Mouse (Mus musculus) CH12.LX (cell line): ENCODE data around the gene 4930404N11Rik.

Experiments
- CHD2 ChIP-seq: IDR thresholded peaks from 2 replicates; pipeline ENCODE4 v1.6.1; 2011; ENCODE audit warnings: low read length, improper control_type of control experiment
- CTCF ChIP-seq, 2 experiments: IDR thresholded peaks in 1 of 2; conservative IDR thresholded peaks in 1 of 2; 2 replicates each; pipeline ENCODE4 v1.5.1; 2011 to 2012; ENCODE audit warnings: low read depth in 2 of 2, low read length in 2 of 2, improper control_type of control experiment in 1 of 2, inconsistent platforms in 1 of 2, mild to moderate bottlenecking in 1 of 2, moderate library complexity in 1 of 2
- ETS1 ChIP-seq: conservative IDR thresholded peaks from 2 replicates; pipeline ENCODE4 v1.6.1; 2012; ENCODE audit warnings: low read depth, mild to moderate bottlenecking, inconsistent platforms, low read length, improper control_type of control experiment, moderate library complexity
- MXI1 ChIP-seq: IDR thresholded peaks from 2 replicates; pipeline ENCODE4 v1.6.1; 2011; ENCODE audit warnings: mild to moderate bottlenecking, low read depth, low read length, improper control_type of control experiment
- NELFE ChIP-seq: IDR thresholded peaks from 2 replicates; pipeline ENCODE4 v1.6.1; 2011; ENCODE audit warnings: low read depth, low read length, improper control_type of control experiment
- POLR2A ChIP-seq: IDR thresholded peaks from 2 replicates; pipeline ENCODE4 v1.6.1; 2011; ENCODE audit warnings: low read depth, mild to moderate bottlenecking, improper control_type of control experiment, low read length
- RAD21 ChIP-seq: IDR thresholded peaks from 2 replicates; pipeline ENCODE4 v1.6.1; 2011; ENCODE audit warnings: low read depth, mild to moderate bottlenecking, low read length, improper control_type of control experiment, moderate library complexity
- SIN3A ChIP-seq: IDR thresholded peaks from 2 replicates; pipeline ENCODE4 v1.6.1; 2012; ENCODE audit warnings: low read length, improper control_type of control experiment, inconsistent platforms

- TF ChIP-seq NELFE (no peak), CTCF (conservative IDR thresholded peaks at IDR 0.05 in 1 of 2, IDR thresholded peaks at IDR 0.05 in 1 of 2; ENCODE audit: low read depth in 2 of 2, low read length in 2 of 2) (no peak), POLR2A (no peak), MXI1 (no peak), CHD2 (0 out of 2 replicates have a peak, but pooled peaks have one; percentile 23), ETS1 (no peak), SIN3A (no peak), RAD21 (no peak)
Measured at GRCm38 (mm10) chr10:81414682-81415081, 49.1 kb upstream of the 4930404N11Rik start.
